Mouse (Mus musculus) spleen, adult 18-20 months (tissue): ENCODE results near the gene Wdr93.
A peak's percentile ranks its signal among the peaks of the same experiment; 100 is the strongest.

Experiments
- DNase-seq, 2 experiments: peaks; one replicate each; pipeline ENCODE4 v3.0.0; 2022; ENCODE audit warnings: mixed read lengths in 2 of 2

The Wdr93 gene

DNA sequence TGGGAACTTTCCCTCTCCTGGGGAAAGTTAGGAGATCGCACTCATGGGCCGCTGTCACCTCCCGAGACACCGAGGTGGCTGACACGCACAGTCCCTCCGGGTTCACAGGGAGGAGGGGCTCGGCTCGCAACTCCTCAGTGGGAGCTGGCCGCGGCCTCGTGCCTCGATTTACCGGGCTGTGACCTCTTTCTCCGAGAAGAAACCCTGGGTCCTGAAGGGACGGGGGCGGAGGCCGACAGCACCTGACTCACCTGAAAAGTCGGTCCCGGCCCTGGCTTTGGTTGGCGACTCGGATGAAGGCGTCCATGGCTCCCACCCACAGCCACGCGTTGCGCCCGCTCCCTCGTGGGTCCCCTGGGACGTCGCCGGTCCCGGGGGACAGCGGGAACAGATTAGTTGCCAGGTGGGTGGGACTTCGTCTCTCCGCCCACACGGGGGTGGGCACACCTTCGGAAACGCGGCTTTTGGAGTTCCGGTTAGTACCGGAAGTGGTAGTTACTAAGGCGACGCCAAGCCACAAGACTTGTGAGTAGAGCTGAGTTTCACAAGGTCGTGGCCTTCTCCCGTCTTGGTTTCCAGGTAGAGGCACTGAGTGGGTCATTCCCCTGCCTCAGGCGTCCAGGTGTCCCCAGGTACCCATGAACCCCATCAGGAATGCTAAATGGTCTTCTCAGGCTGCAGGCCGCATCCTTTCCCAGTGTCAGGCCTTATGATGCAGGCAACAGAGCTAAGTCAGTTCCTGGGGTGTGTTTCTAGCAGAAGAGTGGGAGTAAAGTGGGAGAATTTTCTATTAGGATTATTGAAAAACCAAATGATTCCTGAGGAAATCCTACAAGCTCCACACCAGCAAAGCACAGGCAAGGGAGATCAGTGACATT lies at the start of gene Wdr93, which contains the start of gene Pex11a:
TSS of gene Wdr93 (plus strand) at position 505 of the 878 bp plus-strand sequence.
TSS of gene Pex11a (minus strand) at position 473 of the 878 bp plus-strand sequence.
- peak; percentile 66 to 75 for DNase-seq

DNA sequence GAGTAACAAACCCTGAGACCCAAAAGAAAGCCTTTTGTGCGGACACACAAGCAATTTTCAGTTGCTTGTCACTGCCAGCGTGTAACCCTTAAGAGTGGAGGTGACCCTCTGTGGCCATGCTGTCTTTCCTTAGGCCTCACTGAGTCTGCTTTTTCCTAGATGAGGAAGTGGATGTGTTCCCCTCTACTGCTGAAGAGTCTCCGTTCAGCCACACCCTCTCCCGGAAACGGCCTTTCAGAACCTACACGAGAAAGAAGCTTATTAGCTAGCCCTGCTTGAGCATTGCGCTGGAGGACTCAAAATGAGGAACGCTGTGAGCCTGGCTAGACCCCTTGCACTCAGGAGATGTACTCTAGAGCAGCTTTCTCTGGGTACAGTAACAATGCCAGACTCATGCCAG lies 46.5 kb upstream of the Wdr93 start:
- no peak for DNase-seq

DNA sequence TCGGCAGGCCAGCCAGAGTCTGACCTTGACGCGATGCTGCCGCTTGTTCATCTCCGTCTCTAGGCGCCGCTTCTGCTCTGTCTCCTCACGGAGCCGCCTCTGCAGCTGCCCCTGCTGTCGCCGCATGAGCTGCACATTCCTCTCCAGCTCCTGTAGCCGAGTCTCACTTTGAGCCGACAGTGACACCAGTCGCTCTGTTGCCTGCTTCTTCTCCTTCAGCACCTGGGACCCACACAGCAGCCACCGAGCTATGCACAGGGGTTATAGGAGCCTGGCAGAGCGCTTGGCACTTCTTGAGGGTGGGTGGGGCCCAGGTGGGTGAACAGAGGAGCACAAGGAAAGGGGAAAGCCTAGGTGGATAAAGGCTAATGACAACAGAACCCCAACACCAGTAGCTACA lies 40.2 kb upstream of the Wdr93 start:
- no peak for DNase-seq

GRCm38 (mm10) chr7:79705210-79705609 lies 37.8 kb upstream of the Wdr93 start:
- no peak for DNase-seq

DNA sequence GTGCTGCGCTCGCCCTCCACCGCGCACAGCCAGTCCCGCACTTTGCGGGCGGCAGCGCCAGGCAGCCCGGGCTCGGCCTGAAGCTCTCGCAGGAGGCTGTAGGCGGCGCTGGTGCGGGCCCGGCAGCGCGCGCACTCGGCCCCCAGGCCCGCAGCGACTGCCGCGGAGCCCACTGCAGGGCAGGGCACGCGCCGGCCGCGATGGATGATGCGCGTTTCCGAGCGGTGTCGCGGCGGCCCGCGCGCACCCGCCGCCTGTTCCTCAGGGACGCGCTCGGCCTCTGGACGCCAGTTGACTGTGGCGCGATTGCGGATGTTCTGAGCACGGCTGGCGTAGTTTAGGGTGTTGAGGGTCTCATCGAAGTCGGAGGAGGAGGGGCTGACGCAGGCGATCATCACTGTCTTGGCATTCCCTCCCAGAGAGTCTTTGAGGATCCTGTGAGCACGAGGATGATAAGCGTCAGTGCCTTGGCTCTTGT lies 32.8 kb upstream of the Wdr93 start:
- DNase-seq = no peak

- DNase-seq = no peak
Observed at GRCm38 (mm10) chr7:79710831-79711230, 32.1 kb upstream of the Wdr93 start.

DNA sequence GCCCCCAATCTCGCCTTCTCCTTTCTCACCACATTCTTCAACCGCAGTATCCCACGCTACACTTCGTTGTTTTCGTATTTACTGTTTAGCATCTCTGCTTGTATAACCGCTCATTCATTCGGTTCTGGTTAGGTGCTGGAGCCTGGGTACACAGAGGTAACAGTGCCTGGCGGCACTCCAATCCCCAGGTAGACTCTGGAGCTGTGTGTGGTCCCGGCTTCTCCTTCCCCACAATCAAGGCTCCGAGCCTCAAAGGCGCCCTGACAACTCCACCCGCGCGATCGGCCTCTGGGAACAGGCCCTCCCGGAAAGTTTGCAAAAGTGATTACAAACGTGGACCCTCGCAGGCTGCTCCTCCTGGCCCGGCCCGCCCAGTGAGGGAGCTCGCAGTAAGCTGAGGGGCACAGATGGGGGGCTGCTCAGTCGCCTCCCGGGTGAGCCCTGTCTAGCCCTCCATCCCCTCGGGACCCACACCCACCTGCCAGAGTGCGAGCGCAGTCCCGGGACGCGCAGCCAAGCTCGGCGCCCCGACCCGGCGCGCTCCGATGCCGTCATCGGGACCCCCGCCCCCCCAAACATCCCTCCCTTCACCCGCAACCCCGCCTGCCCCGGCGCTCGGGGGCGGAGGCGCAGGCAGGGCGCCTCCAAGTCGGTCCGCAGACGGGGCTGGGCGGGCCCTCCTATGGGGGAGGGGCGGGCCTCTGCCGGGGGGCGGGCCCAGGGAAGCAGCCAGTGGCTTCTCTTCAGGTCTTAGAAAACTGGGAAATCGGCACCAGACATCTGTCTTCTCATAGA lies 27.6 kb upstream of the Wdr93 start, which contains the start of gene Kif7:
TSS of gene Kif7 (minus strand) at position 534 of the 795 bp plus-strand sequence.
- DNase-seq = peak; percentile 30 to 52

GRCm38 (mm10) chr7:79721386-79721977 lies 21.5 kb upstream of the Wdr93 start:
- DNase-seq = peak in 1 of 2 experiments; percentile 21

DNA sequence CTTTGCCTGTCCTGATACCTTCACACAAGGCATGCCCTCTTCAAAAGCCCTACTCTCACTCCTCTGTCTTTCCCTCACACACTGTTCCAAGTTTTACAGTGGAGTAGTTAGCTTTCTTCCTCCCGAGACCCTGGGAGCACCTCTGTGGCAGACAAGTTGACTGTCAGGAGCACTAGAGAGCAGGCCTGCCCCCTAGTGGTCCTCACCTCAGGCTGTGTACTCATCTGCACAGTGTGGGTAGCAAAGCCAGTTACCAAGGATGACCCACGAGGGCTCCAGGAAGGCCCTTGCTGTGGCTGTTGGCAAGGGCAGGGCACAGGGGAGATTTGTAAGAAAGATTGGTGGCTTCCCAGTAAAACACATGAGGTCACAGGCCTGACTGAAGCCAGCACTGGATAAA lies 15.9 kb upstream of the Wdr93 start:
- peak in 1 of 2 experiments; percentile 59 for DNase-seq

GRCm38 (mm10) chr7:79728219-79728618 lies 14.7 kb upstream of the Wdr93 start:
- DNase-seq = peak in 1 of 2 experiments; percentile 47

DNA sequence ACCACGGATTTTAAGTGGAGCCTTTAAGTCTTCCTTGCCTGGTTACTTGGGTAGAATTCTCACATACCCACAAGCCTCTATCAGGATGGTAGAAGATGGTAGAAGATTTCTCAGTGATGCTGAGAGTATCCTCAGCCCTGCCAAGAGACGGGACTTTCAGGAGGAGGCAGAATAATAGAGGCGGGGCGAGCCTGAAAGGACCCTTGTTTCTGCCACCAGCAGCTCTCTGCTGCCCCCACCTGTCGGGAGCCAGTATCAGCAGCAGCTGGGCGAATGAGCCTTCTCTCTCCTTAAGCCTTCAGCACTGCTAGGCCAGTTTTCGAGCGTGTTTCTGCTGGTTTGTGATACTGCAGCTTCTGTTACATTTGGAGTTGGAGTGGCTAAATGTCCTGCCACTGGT lies 13.8 kb upstream of the Wdr93 start:
- peak in 1 of 2 experiments; percentile 62 for DNase-seq

- DNase-seq = no peak
Observed at GRCm38 (mm10) chr7:79729743-79730370, 13.1 kb upstream of the Wdr93 start.

DNA sequence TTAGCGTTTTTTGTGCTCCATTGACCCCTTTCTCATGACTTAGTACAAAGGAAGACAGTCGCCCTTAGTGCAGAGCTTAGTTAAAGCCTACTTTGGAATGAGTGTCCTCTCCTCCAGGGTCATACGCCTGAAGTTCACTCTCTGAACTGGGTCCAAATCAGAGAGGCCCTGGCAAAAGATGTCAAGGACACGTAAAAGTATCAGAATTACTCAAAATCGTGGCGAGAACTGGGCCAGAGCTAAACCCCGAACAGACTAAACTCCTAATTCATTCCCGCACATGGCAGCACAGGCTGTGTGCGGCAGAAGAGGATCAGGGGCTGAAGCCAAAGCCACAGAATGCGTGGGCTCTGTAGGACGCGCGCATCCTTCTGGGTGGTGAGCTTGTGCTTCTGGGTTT lies 11.5 kb upstream of the Wdr93 start:
- DNase-seq = no peak

DNA sequence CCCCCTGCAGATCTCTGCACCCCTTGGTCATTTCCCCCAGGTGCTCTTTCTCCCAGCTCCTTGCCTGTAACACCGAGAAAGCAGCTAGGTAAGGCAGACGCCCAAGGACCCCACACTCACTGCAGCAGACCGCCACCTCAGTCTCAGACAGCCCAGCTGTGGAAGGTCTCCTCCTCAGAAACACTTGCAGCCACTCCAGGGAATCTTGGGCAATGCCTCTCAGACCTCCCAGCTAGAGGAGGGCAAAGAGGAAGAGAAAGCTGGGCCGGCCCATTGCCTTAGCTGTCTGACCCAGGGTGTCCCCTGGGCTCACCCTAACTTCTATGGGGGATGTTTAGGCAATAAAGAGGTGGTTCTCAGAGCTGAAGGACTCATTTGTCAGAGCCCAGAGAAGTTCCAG lies 10.3 kb upstream of the Wdr93 start, which contains the start of gene Plin1:
TSS of gene Plin1 (minus strand) at position 282 of the 400 bp plus-strand sequence.
- DNase-seq = no peak

DNA sequence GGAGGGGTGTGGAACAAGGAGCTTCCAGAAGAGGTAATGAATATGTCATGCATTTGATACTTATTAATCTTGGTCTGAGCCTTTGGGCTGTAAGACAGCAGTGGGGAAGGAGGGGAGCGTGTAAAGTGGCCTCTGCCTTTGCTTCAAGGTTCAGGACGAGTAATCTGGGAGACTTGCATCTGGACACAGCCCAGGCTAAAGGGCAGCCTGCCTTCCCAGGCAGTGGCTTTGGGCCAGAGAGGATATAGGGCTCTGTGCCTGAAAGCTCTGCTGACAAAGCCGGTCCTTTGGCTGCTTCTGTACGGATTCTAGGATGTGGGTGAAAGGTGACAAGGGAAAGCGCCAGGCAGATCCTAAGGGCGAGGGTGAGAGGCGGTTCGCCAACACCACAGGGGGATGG lies 8.4 kb upstream of the Wdr93 start:
- no peak for DNase-seq

GRCm38 (mm10) chr7:79736511-79736910 lies 6.5 kb upstream of the Wdr93 start:
- DNase-seq = no peak

DNA sequence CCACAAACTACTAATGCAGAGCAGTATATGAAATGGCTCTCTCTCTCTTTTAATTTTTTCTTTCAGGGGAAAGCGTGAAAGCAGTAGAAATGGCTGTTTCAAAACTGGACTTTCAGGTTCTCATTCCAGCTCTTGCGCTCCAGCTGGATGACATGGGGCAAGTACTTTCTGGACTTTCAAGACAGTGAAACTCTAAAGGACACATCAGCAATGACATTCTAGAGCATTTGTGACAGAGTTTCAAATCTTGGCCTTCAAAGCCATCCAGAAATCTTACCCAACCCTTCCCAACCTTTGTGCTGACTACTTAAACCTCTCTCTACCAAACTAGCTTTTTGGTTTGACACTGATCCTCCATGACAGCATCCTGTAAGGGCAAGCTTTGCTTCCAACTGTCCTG lies 4.0 kb upstream of the Wdr93 start:
- no peak for DNase-seq

DNA sequence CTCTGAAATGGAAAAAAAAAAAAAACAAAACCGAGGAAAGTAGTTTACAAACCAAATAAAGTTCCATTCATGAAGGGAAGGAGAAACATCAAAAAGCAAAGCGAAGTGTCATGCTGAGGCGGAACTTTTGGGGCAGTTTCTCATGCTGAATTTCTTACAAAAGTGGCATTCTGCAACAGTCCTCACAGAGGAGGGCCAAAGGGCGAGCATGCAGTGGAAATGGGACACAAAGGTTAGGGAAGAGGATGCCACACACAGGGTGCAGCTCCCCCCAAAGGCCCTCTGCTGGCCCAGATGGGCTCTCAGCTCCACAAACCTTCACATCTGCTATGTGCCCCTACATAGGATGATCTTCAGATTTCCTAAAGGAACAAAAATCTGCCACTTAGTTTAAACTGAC lies 2.7 kb upstream of the Wdr93 start:
- no peak for DNase-seq

- no peak for DNase-seq
Observed at GRCm38 (mm10) chr7:79742277-79742658, 695 bp upstream of the Wdr93 start.

DNA sequence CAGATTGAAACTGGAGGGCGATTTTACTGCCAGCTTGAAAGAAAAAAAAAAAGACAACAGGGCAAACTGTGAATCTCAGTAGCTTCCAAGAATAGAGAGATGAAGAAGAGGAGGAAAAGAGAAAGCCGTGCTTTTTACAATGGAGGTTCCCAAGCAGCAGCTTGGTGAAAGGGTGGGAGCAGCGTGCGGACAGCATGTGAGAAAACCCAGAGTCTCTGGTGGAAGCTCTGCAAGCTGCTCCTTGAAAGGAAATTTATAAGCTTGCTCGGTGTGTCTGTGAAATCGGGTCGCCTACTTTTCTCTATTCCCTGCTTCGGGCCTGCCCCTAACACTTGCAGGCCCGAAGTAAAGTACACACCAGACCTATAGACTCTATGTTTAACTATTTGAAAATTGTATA lies 1.1 kb downstream of the Wdr93 start:
- no peak for DNase-seq

DNA sequence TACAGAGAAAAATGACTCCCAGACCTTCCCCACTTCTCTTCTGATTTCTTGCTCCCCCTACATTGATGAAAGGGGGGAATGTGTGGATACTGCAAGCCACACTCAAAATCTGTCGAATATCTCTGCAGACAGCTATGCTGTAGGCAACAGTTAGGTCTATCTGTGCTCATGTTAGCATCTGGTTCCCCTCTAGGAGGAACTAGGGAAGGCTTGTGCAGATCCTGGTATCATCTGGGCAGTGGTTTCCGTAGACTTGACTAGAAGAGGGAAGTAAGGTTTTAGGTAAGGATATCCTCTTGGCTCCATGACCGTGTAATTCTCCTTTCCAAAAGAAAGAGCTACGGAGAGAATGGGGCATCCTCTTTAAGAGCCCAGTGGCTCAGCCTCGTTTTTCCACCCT lies 1.6 kb downstream of the Wdr93 start:
- DNase-seq = no peak

- no peak for DNase-seq
Observed at GRCm38 (mm10) chr7:79747659-79748058, 4.7 kb downstream of the Wdr93 start.

GRCm38 (mm10) chr7:79749511-79749910 lies 6.5 kb downstream of the Wdr93 start:
- no peak for DNase-seq
